Mouse (Mus musculus) embryonic facial prominence, embryonic 13.5 days (tissue): ENCODE measurements around the gene Stim1. TPM values are rescaled to one million over a fixed set of nuclear protein-coding genes. Genes with fewer than 3 reads are reported as not detected.
"Not testable (repeated sequence)": the region's sequence is repeated elsewhere in the genome, so short reads cannot be mapped to it uniquely, and the experiment has no call there.

Experiments
- ATAC-seq: fragments of 200-750 bp; cut with Nextera tagmentation; 2 replicates; pipeline ENCODE4 v1.8.0; 2017; ENCODE audit warnings: low read depth; ENCODE audit not compliant: insufficient number of reproducible peaks, insufficient read depth, low FRiP score, low TSS enrichment
- H3K27ac ChIP-seq: fragments of 300-500 bp; sonication (generic); 2 replicates; pipeline ENCODE4 v1.5.1; 2015; ENCODE audit warnings: moderate library complexity, mild to moderate bottlenecking, inconsistent platforms
- H3K27me3 ChIP-seq: fragments of 300-500 bp; sonication (generic); 2 replicates; pipeline ENCODE4 v1.6.1; 2015; ENCODE audit warnings: mild to moderate bottlenecking, inconsistent platforms
- H3K36me3 ChIP-seq: fragments of 300-500 bp; sonication (generic); 2 replicates; pipeline ENCODE4 v1.6.1; 2015; ENCODE audit warnings: mild to moderate bottlenecking, inconsistent platforms
- H3K4me1 ChIP-seq: fragments of 300-500 bp; sonication (generic); 2 replicates; pipeline ENCODE4 v1.6.1; 2015; ENCODE audit warnings: inconsistent platforms
- H3K4me2 ChIP-seq: fragments of 300-500 bp; sonication (generic); 2 replicates; pipeline ENCODE4 v1.6.1; 2015; ENCODE audit warnings: moderate library complexity, mild to moderate bottlenecking, inconsistent platforms
- H3K4me3 ChIP-seq: fragments of 300-500 bp; sonication (generic); 2 replicates; pipeline ENCODE4 v1.5.1; 2015; ENCODE audit warnings: mild to moderate bottlenecking, inconsistent platforms
- H3K9ac ChIP-seq: fragments of 300-500 bp; sonication (generic); 2 replicates; pipeline ENCODE4 v1.6.1; 2015; ENCODE audit warnings: mild to moderate bottlenecking, inconsistent platforms
- H3K9me3 ChIP-seq: fragments of 300-500 bp; sonication (generic); 2 replicates; pipeline ENCODE4 v1.6.1; 2016; ENCODE audit warnings: inconsistent platforms
- WGBS: fragments of 180-500 bp; shearing (Covaris S2); methylation state at CpG from one replicate; pipeline ENCODE4 v1.1.7; 2015; ENCODE audit warnings: mixed read lengths; 5-methylcytosine and 5-hydroxymethylcytosine counted together
- polyA plus RNA-seq: library from polyadenylated mRNA; unstranded; fragments of >200 nt; fragmentation: Nextera tagmentation; extraction: Ambion mirVana; gene quantifications from 2 replicates; pipeline ENCODE4 v1.2.1, GENCODE M21; 2015

Stim1 gene
- polyA plus RNA-seq, 1 experiment from 2014 or later, result 27.7 TPM

- no peak overlapping the region for H3K4me3 ChIP-seq
- no peak overlapping the region for H3K9ac ChIP-seq
- H3K4me1 ChIP-seq, result no peaks in the 10 kb centered on the region
- H3K4me2 ChIP-seq, result no peak overlapping the region
- H3K36me3 ChIP-seq, result peaks cover 94% of the 10 kb centered on the region
- H3K27ac ChIP-seq, result no peak overlapping the region
- H3K9me3 ChIP-seq, result no peaks in the 10 kb centered on the region
- WGBS, result 85% methylated on average over 5 of the region's 5 CpGs
- H3K27me3 ChIP-seq, result no peaks in the 10 kb centered on the region
- ATAC-seq, result no peak
Observed at GRCm38 (mm10) chr7:102458618-102459380, 191.2 kb downstream of the Stim1 start.

GRCm38 (mm10) chr7:102467566-102467965 lies 200.0 kb downstream of the Stim1 start:
- no peaks in the 10 kb centered on the region for H3K27me3 ChIP-seq
- no peak for ATAC-seq
- H3K9me3 ChIP-seq, result no peaks in the 10 kb centered on the region
- H3K27ac ChIP-seq, result no peak overlapping the region
- H3K36me3 ChIP-seq, result peaks cover 66% of the 10 kb centered on the region
- H3K4me1 ChIP-seq, result no peaks in the 10 kb centered on the region
- WGBS, result 86% methylated on average over 8 of the region's 8 CpGs
- no peak overlapping the region for H3K4me2 ChIP-seq
- no peak overlapping the region for H3K9ac ChIP-seq
- H3K4me3 ChIP-seq, result no peak overlapping the region

- H3K36me3 ChIP-seq, result peaks cover 17% of the 10 kb centered on the region
- H3K9me3 ChIP-seq, result no peaks in the 10 kb centered on the region
- H3K4me2 ChIP-seq, result no peak overlapping the region
- H3K27me3 ChIP-seq, result no peaks in the 10 kb centered on the region
- 66% methylated on average over 5 of the region's 5 CpGs for WGBS
- H3K9ac ChIP-seq, result no peak overlapping the region
- H3K27ac ChIP-seq, result no peak overlapping the region
- ATAC-seq, result no peak
- H3K4me1 ChIP-seq, result no peaks in the 10 kb centered on the region
- no peak overlapping the region for H3K4me3 ChIP-seq
Observed at GRCm38 (mm10) chr7:102472675-102473074, 205.1 kb downstream of the Stim1 start.

- Histone ChIP-seq H3K36me3 (no peaks in the 10 kb centered on the region), H3K9me3 (no peaks in the 10 kb centered on the region), H3K4me2 (no peak overlapping the region), H3K9ac (no peak overlapping the region), H3K4me3 (no peak overlapping the region), H3K4me1 (no peaks in the 10 kb centered on the region), H3K27ac (no peak overlapping the region), H3K27me3 (no peaks in the 10 kb centered on the region)
- no peak for ATAC-seq
- 85% methylated on average over 5 of the region's 5 CpGs for WGBS
Observed at GRCm38 (mm10) chr7:102476601-102477000, 209.0 kb downstream of the Stim1 start.

- H3K27ac ChIP-seq, result no peak overlapping the region
- no peaks in the 10 kb centered on the region for H3K27me3 ChIP-seq
- no peaks in the 10 kb centered on the region for H3K9me3 ChIP-seq
- H3K4me2 ChIP-seq, result no peak overlapping the region
- no peaks in the 10 kb centered on the region for H3K36me3 ChIP-seq
- no peak overlapping the region for H3K9ac ChIP-seq
- ATAC-seq, result no peak
- 80% methylated on average over 11 of the region's 11 CpGs for WGBS
- H3K4me3 ChIP-seq, result no peak overlapping the region
- no peaks in the 10 kb centered on the region for H3K4me1 ChIP-seq
Observed at GRCm38 (mm10) chr7:102477377-102477776, 209.8 kb downstream of the Stim1 start.

- H3K9me3 ChIP-seq, result no peaks in the 10 kb centered on the region
- H3K36me3 ChIP-seq, result no peaks in the 10 kb centered on the region
- H3K27me3 ChIP-seq, result no peaks in the 10 kb centered on the region
- WGBS, result 86% methylated on average over 4 of the region's 4 CpGs
- ATAC-seq, result no peak
- H3K4me2 ChIP-seq, result no peak overlapping the region
- H3K4me3 ChIP-seq, result no peak overlapping the region
- no peak overlapping the region for H3K9ac ChIP-seq
- no peak overlapping the region for H3K27ac ChIP-seq
- no peaks in the 10 kb centered on the region for H3K4me1 ChIP-seq
Observed at GRCm38 (mm10) chr7:102478425-102478824, 210.8 kb downstream of the Stim1 start.

- H3K4me2 ChIP-seq, result no peak overlapping the region
- no peaks in the 10 kb centered on the region for H3K27me3 ChIP-seq
- H3K4me3 ChIP-seq, result no peak overlapping the region
- H3K9ac ChIP-seq, result no peak overlapping the region
- no peak for ATAC-seq
- no peaks in the 10 kb centered on the region for H3K4me1 ChIP-seq
- no peaks in the 10 kb centered on the region for H3K36me3 ChIP-seq
- 80% methylated on average over 3 of the region's 3 CpGs for WGBS
- H3K9me3 ChIP-seq, result no peaks in the 10 kb centered on the region
- no peak overlapping the region for H3K27ac ChIP-seq
Observed at GRCm38 (mm10) chr7:102478926-102479325, 211.3 kb downstream of the Stim1 start.

- ATAC-seq, result no peak
- Histone ChIP-seq H3K27me3 (no peaks in the 10 kb centered on the region), H3K4me1 (no peaks in the 10 kb centered on the region), H3K36me3 (no peaks in the 10 kb centered on the region), H3K27ac (no peak overlapping the region), H3K4me3 (no peak overlapping the region), H3K9ac (no peak overlapping the region), H3K9me3 (no peaks in the 10 kb centered on the region), H3K4me2 (no peak overlapping the region)
- 75% methylated on average over 5 of the region's 5 CpGs for WGBS
Observed at GRCm38 (mm10) chr7:102479368-102480078, 211.9 kb downstream of the Stim1 start.

- no peak for ATAC-seq
- H3K27me3 ChIP-seq, result no peaks in the 10 kb centered on the region
- H3K4me3 ChIP-seq, result no peak overlapping the region
- H3K9ac ChIP-seq, result no peak overlapping the region
- no peak overlapping the region for H3K4me2 ChIP-seq
- no peaks in the 10 kb centered on the region for H3K36me3 ChIP-seq
- no peaks in the 10 kb centered on the region for H3K4me1 ChIP-seq
- no peaks in the 10 kb centered on the region for H3K9me3 ChIP-seq
- 87% methylated on average over 4 of the region's 4 CpGs for WGBS
- H3K27ac ChIP-seq, result no peak overlapping the region
Observed at GRCm38 (mm10) chr7:102480821-102481220, 213.2 kb downstream of the Stim1 start.

GRCm38 (mm10) chr7:102481579-102481978 lies 214.0 kb downstream of the Stim1 start, which contains the start of gene Olfr543:
Olfr543 (minus strand) TSS chr7:102481679.
- Histone ChIP-seq H3K4me2 (no peak within 1 kb of the TSS), H3K27me3 (no peaks in the 10 kb centered on the region), H3K4me1 (no peaks in the 10 kb centered on the region), H3K36me3 (no peaks in the 10 kb centered on the region), H3K4me3 (no peak within 1 kb of the TSS), H3K9ac (no peak within 1 kb of the TSS), H3K27ac (no peak within 1 kb of the TSS), H3K9me3 (no peaks in the 10 kb centered on the region)
- WGBS, result 94% methylated on average over 4 of the region's 4 CpGs
- no peak for ATAC-seq

- no peak overlapping the region for H3K4me3 ChIP-seq
- WGBS, result 92% methylated on average over 2 of the region's 2 CpGs
- no peaks in the 10 kb centered on the region for H3K27me3 ChIP-seq
- H3K4me1 ChIP-seq, result no peaks in the 10 kb centered on the region
- H3K9me3 ChIP-seq, result no peaks in the 10 kb centered on the region
- no peak for ATAC-seq
- no peaks in the 10 kb centered on the region for H3K36me3 ChIP-seq
- no peak overlapping the region for H3K4me2 ChIP-seq
- no peak overlapping the region for H3K27ac ChIP-seq
- no peak overlapping the region for H3K9ac ChIP-seq
Observed at GRCm38 (mm10) chr7:102483665-102484064, 216.1 kb downstream of the Stim1 start.

- not testable (repeated sequence) for H3K4me3 ChIP-seq, H3K9ac ChIP-seq, H3K36me3 ChIP-seq, H3K4me2 ChIP-seq, H3K9me3 ChIP-seq, ATAC-seq, H3K27ac ChIP-seq, H3K4me1 ChIP-seq, H3K27me3 ChIP-seq
- 73% methylated on average over 8 of the region's 8 CpGs for WGBS
Observed at GRCm38 (mm10) chr7:102484766-102485165, 217.2 kb downstream of the Stim1 start.
